Mouse (Mus musculus) Patski (cell line): Measurements from ENCODE around the gene Rap1b. TPM values are rescaled to one million over a fixed set of nuclear protein-coding genes. Genes with fewer than 3 reads are reported as not detected.

Experiments
- ATAC-seq: fragments of 100-300 bp; one replicate; pipeline ENCODE4 v1.8.0; 2021
- CTCF ChIA-PET: fragments of 350-600 bp; sonication (Branson Sonifier 250); formaldehyde crosslinking; loops from one replicate; lab custom pipeline; 2022; ENCODE audit warnings: inconsistent platforms; lab: Charles Lee
- POLR2A ChIA-PET: fragments of 350-600 bp; sonication (Branson Sonifier 250); formaldehyde crosslinking; loops from one replicate; lab custom pipeline; 2022; ENCODE audit warnings: antibody characterized with exemption, inconsistent platforms; lab: Charles Lee
- DNase-seq: peaks from one replicate; pipeline ENCODE4 v3.0.0-alpha.2; 2011; ENCODE audit warnings: low read depth, low spot score
- H3K27me3 ChIP-seq: fragments of 371-371 bp; one replicate; pipeline ENCODE4 v1.5.1; 2021
- CTCF ChIP-seq: fragments of 100-300 bp; IDR thresholded peaks from one replicate; pipeline ENCODE4 v1.5.1; 2021
- in situ Hi-C: fragments of 300-500 bp; cut with MboI; formaldehyde crosslinking; loops from 3 replicates; pipeline ENCODE4 v1.11.1; 2018; ENCODE audit warnings: low pct_unique_long_range_greater_than_20kb, mixed read lengths
- polyA plus RNA-seq: library from polyadenylated mRNA; unstranded; gene quantifications from one replicate; pipeline ENCODE4 v1.2.3, GENCODE M21; 2021

Rap1b gene
- polyA plus RNA-seq, 1 experiment from 2014 or later: 95.5 TPM

DNA sequence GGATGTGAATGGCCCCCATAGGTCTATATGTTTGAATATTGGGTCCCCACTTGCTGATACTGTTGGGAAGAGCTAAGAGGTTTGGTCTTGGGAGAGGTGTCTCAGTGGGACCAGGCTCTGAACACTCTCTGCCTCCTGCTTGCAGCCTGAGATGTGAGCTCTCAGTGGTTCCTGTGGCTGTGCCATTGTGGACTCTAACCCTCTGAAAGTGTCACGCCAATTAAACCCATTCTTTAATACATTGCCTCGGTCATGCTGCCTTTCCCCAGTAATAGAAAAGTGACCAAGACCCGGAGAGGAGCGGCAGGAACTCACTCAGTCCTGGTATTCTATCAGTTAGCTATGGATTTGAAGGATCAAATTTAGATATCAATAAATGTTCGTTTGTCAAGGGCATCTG, 12.4 kb upstream of the Rap1b start:
- in situ Hi-C loops: no loop called here
- CTCF ChIA-PET: interaction anchor here (0.6 kb wide), 1 partner anchor 88 kb away, joined by 3 read pairs; no protein-coding TSS in a partner anchor
- no peak for ATAC-seq

GRCm38 (mm10) chr10:117856001-117856720, 10.3 kb upstream of the Rap1b start:
- TF ChIP-seq CTCF: no peak
- peaks cover 4% of the 10 kb centered on the region for H3K27me3 ChIP-seq
- POLR2A ChIA-PET: interaction anchor here (0.7 kb wide), 2 partner anchors 51 to 1796 kb away, joined by 3 read pairs; no protein-coding TSS in a partner anchor

More for the DNA sequence above, 12.4 kb upstream of the Rap1b start:
- peaks cover 4% of the 10 kb centered on the region for H3K27me3 ChIP-seq
- DNase-seq: no peak
- TF ChIP-seq CTCF: no peak
- POLR2A ChIA-PET: no interaction called here

GRCm38 (mm10) chr10:117852648-117853192, 6.9 kb upstream of the Rap1b start:
- no peak for ATAC-seq
- CTCF ChIA-PET: no interaction called here
- POLR2A ChIA-PET: no interaction called here
- DNase-seq: no peak
- in situ Hi-C loops: no loop called here
- H3K27me3 ChIP-seq: peaks cover 4% of the 10 kb centered on the region
- no peak for TF ChIP-seq CTCF

More at GRCm38 (mm10) chr10:117856001-117856720, 10.3 kb upstream of the Rap1b start:
- DNase-seq (no peak), ATAC-seq (no peak)
- CTCF ChIA-PET: interaction anchor here (0.6 to 1.4 kb wide), 3 partner anchors 9 to 97 kb away, joined by 3 to 4 read pairs (median 3); no protein-coding TSS in a partner anchor
- in situ Hi-C loops: no loop called here

DNA sequence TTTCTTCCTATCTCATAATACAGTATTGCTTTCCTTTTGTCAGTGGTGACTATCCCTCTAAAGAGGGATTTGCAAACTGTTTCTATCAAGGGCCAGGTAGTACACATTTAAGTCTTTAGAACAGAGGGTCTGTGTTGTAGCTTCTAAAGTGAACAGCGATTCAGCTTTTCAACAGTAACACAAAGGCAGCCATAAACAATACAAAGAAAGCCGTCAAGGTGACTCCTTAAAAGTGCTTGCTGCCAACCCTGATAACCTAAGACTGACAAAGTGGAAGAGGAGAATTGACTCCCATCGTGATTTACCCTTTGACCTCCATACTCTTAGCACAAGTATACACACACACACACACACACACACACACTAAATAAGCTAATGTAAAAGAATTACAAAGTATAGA, 3.1 kb upstream of the Rap1b start:
- no peak for TF ChIP-seq CTCF
- in situ Hi-C loops: no loop called here
- no peak for ATAC-seq
- no peak for DNase-seq
- POLR2A ChIA-PET: no interaction called here
- no peaks in the 10 kb centered on the region for H3K27me3 ChIP-seq
- CTCF ChIA-PET: no interaction called here

DNA sequence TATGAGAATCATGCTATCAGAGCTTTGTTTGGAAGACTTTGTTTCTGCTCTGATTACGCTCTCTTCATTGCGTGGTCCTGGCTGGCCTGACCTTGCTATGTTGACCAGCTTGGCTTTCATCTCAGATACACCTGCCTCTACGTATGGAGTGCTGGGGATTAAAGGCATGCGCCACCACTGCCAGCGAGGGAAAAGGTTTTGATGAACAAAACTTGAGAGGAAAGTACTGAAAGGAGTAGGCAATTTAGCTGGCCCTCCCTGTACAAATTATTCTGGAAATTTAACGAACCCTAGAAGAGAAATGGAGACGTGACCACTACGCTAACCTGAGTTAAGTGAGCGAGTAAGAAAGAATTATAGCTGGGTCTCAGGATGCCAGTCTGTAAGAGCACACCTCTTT, 961 bp upstream of the Rap1b start:
- no peak for DNase-seq
- in situ Hi-C loops: no loop called here
- no peaks in the 10 kb centered on the region for H3K27me3 ChIP-seq
- TF ChIP-seq CTCF: no peak
- ChIA-PET POLR2A (interaction anchor here (0.6 to 1.0 kb wide), 3 partner anchors 46 to 1395 kb away, joined by 3 to 6 read pairs (median 3); no protein-coding TSS in a partner anchor), CTCF (interaction anchor here (1.3 to 1.6 kb wide), 2 partner anchors 9 to 13 kb away, joined by 3 to 4 read pairs; no protein-coding TSS in a partner anchor)
- ATAC-seq: no peak

GRCm38 (mm10) chr10:117846260-117846632, 411 bp upstream of the Rap1b start:
- DNase-seq (no peak), ATAC-seq (peak; percentile 62)
- no peaks in the 10 kb centered on the region for H3K27me3 ChIP-seq
- in situ Hi-C loops: no loop called here
- CTCF ChIA-PET: interaction anchor here (1.3 to 1.6 kb wide), 2 partner anchors 10 to 13 kb away, joined by 3 to 4 read pairs; no protein-coding TSS in a partner anchor
- POLR2A ChIA-PET: interaction anchor here (0.6 to 1.0 kb wide), 3 partner anchors 45 to 1395 kb away, joined by 3 to 6 read pairs (median 3); no protein-coding TSS in a partner anchor
- no peak for TF ChIP-seq CTCF

GRCm38 (mm10) chr10:117844782-117845596, 846 bp downstream of the Rap1b start:
- ATAC-seq: peak; percentile 46
- DNase-seq: peak; percentile 25
- no peak for TF ChIP-seq CTCF
- POLR2A ChIA-PET: no interaction called here
- H3K27me3 ChIP-seq: no peaks in the 10 kb centered on the region
- in situ Hi-C loops: no loop called here
- CTCF ChIA-PET: no interaction called here

DNA sequence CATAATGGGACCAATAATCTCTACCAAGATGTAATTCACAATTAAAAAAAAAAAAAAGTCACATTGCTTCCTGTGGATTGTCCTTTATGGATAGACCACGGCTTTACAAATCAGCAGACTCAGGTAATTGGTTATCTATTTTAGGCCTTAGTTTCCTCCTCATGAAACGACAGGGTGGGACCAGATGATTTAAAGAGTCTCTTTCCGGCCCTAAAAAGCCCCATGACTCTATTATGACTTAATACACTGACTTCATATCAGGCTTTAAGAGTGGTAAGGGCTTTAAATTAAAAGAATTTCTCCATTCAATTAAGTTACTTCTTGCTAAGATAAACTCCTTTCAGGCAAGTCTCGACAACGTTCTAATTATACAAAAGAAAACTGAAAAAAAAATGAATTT, 1.6 kb downstream of the Rap1b start:
- H3K27me3 ChIP-seq: no peaks in the 10 kb centered on the region
- ATAC-seq: no peak
- DNase-seq: no peak
- TF ChIP-seq CTCF: no peak
- in situ Hi-C loops: no loop called here
- CTCF ChIA-PET: no interaction called here
- POLR2A ChIA-PET: no interaction called here

DNA sequence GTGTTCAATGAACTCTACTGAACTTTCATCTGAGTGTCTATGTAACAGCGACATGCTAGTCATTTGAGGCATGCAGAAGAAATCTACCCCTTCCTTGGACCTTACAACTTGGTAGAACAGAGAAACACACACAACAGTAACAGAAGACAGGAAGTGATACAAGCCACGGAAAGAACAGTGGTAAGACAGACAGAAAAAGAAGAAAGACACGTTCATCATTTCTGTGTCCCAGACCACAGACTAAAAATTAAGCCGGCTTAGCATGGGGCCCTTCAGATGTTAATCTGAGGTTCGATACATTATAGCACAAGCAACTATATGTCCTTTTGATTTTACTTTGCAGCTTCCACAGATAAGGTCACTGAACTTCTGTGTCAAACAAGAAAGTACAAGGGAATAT, 2.1 kb downstream of the Rap1b start:
- ATAC-seq (no peak), DNase-seq (no peak)
- TF ChIP-seq CTCF: no peak
- in situ Hi-C loops: no loop called here
- CTCF ChIA-PET: no interaction called here
- POLR2A ChIA-PET: no interaction called here
- no peaks in the 10 kb centered on the region for H3K27me3 ChIP-seq

DNA sequence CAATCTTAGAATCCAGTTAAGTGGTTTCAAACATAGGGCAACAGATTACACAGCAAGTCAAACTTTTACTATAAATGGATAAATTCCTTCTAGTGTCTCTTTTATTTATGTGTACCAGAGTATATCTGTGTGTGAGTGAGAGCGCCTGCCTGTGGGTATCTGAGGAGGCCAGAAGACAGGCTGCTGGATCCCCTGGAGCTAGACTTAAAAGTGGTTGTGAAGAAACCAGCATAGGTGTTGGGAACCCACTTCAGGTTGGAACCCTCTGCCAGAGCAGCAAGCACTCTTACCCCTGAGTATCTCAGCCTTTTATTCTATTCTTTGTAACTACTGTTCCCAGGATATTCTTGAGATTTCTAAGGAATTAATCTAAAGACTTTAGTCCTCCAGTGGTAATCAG, 4.1 kb downstream of the Rap1b start:
- in situ Hi-C loops: no loop called here

More for the DNA sequence above, 4.1 kb downstream of the Rap1b start:
- DNase-seq (no peak), ATAC-seq (no peak)
- CTCF ChIA-PET: no interaction called here
- no peak for TF ChIP-seq CTCF
- H3K27me3 ChIP-seq: no peaks in the 10 kb centered on the region
- POLR2A ChIA-PET: no interaction called here
